Mouse (Mus musculus) stomach, adult 2 months (tissue): ENCODE data around the gene Tmem52. TPM values are rescaled to one million over a fixed set of nuclear protein-coding genes. Genes with fewer than 3 reads are reported as not detected.

Source experiments
- polyA plus RNA-seq: library from polyadenylated mRNA; depleted of rRNA; stranded (reverse); fragments of >200 nt; gene quantifications from 2 replicates; pipeline ENCODE4 v1.2.3, GENCODE M21; 2012; rRNA removed

The Tmem52 gene
- polyA plus RNA-seq, result 3.5 and 4.1 TPM in 2 replicates

GRCm38 (mm10) chr4:155468952-155469351, at the start of gene Tmem52:
Tmem52 (plus strand) TSS chr4:155469114.

DNA sequence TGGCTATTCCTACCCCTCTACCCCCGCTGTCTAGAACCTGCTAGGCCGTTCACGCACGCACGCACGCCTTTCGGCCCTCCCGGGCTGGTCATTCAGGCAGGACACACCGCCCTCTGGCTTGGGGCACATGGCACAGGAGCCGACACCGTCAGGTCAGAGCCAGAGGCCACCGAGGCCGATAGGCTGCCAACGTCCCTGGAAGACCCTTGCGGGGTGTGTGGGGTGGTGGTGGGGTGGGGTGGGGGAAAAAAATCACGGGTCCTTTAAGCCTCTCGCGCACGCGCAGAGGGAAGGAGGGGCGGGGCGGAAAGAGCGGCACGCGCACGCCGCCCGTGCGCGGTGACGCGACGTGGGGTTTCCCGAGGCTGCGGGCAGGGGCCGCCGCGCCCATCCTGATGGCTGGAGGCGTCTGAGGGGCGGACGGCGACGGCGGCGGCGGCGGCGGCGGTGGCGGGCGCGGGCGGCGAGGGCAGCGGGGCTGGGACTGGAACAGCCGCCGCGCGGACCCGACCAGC, 22.1 kb downstream of the Tmem52 start, which contains the start of gene Gnb1:
TSS of gene Gnb1 (plus strand) at position 372 of the 515 bp plus-strand sequence.

Other genes starting within 250 kb of the Tmem52 start
- 24.6 and 25.9 TPM in 2 replicates for gene Ski, start 246.5 kb upstream of the Tmem52 start, polyA plus RNA-seq
- gene Faap20, start 219.3 kb upstream of the Tmem52 start, polyA plus RNA-seq, result 41.3 and 48.6 TPM in 2 replicates
- gene Prkcz, start 107.8 kb upstream of the Tmem52 start, polyA plus RNA-seq, result 11.9 and 16.3 TPM in 2 replicates
- 0.05 and 0.13 TPM in 2 replicates for gene Gabrd, start 71.0 kb upstream of the Tmem52 start, polyA plus RNA-seq
- 0.13 and 0.15 TPM in 2 replicates for gene Cfap74, start 59.9 kb upstream of the Tmem52 start, polyA plus RNA-seq
- gene Gnb1, start 22.2 kb downstream of the Tmem52 start, polyA plus RNA-seq, result 252 and 264 TPM in 2 replicates
- gene Nadk, start 93.3 kb downstream of the Tmem52 start, polyA plus RNA-seq, result 85.3 and 86.3 TPM in 2 replicates
- 1.7 and 3.1 TPM in 2 replicates for gene Slc35e2, start 132.3 kb downstream of the Tmem52 start, polyA plus RNA-seq
- 9.0 and 10.2 TPM in 2 replicates for gene Cdk11b, start 155.7 kb downstream of the Tmem52 start, polyA plus RNA-seq
- not detected in 2 replicates for gene Gm10563, start 176.3 kb downstream of the Tmem52 start, polyA plus RNA-seq
- 18.8 and 26.7 TPM in 2 replicates for gene Mmp23, start 184.3 kb downstream of the Tmem52 start, polyA plus RNA-seq
- 42.5 and 44.6 TPM in 2 replicates for gene Mib2, start 200.1 kb downstream of the Tmem52 start, polyA plus RNA-seq
- 16.5 and 25.8 TPM in 2 replicates for gene Fndc10, start 225.2 kb downstream of the Tmem52 start, polyA plus RNA-seq
- gene Ssu72, start 235.7 kb downstream of the Tmem52 start, polyA plus RNA-seq, result 62.7 and 102 TPM in 2 replicates